Mouse (Mus musculus): ENCODE data around the gene Rab11fip5.

Rab11fip5 gene

DNA sequence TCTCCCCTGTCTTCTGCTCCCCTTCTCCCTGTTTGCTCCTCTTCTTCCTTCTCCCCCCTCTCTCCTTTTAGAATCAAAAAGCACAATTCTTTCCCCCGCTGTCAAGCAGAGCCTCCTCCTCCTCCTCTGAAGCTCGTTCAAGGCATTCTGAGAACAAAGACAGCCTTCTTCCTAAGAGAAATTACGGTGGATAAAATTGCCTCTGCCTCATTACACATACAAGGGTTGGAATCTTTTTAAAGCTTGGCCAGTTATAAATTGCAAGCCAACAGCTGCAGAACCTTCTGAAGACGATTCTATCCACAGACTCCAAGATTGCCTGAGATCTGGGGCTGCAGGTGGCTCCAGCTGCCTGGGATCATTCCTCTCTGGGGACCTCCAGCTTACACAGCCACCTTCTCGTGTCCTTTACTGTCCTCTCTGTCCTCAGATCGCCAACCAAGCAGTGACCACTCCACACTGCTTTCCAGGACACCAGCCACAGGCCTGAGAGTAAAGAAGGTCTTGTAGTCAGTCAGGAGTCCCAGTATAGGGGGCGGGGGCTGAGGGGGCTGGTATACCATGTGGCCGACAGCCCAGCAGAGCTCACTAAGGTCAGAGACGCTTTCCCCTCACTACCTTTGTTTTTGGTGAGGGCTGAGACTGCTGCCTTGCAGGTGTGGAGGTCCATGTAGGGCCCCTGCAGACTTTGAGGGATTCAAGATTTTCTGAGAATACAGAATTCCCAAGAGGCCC, 60.2 kb downstream of the Rab11fip5 start:
- no peak for DNase-seq (ENCODE audit: low read depth, low spot score)

GRCm38 (mm10) chr6:85307894-85308293, 66.5 kb downstream of the Rab11fip5 start:
- no peak for DNase-seq (ENCODE audit: low read depth, low spot score)

- DNase-seq (ENCODE audit: low read depth, low spot score): no peak
These were observed 68.1 kb downstream of the Rab11fip5 start for GRCm38 (mm10) chr6:85306375-85306774.

GRCm38 (mm10) chr6:85305826-85306225, 68.6 kb downstream of the Rab11fip5 start:
- no peak for DNase-seq (ENCODE audit: low read depth, low spot score)

- no peak for DNase-seq (ENCODE audit: low read depth, low spot score)
These were observed 69.5 kb downstream of the Rab11fip5 start for GRCm38 (mm10) chr6:85304966-85305365.

GRCm38 (mm10) chr6:85302326-85303055, 71.9 kb downstream of the Rab11fip5 start:
- DNase-seq (ENCODE audit: low read depth, low spot score): peak; percentile 16

- no peak for DNase-seq (ENCODE audit: low read depth, low spot score)
These were observed 78.9 kb downstream of the Rab11fip5 start for GRCm38 (mm10) chr6:85295384-85296167.

DNA sequence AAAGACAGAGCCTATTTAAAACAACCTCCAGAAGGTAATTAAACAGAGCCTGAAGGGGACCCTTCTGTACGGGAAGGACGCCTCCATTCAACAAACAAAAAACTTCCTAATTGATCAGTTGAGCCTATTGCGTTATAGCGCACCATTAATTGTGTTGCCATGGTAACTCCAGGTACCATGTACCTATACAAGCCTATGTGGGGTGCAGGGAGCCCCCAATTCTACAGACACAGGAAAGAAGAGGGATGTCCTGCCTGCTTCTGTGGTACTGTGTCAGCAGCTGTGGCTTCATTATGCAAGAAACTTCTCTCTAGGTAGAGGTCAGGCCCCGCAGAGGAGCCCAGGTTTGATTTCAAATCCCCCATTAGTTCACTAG, 80.4 kb downstream of the Rab11fip5 start:
- no peak for DNase-seq (ENCODE audit: low read depth, low spot score)

- no peak for DNase-seq (ENCODE audit: low read depth, low spot score)
These were observed 81.0 kb downstream of the Rab11fip5 start for GRCm38 (mm10) chr6:85293255-85294003.

DNA sequence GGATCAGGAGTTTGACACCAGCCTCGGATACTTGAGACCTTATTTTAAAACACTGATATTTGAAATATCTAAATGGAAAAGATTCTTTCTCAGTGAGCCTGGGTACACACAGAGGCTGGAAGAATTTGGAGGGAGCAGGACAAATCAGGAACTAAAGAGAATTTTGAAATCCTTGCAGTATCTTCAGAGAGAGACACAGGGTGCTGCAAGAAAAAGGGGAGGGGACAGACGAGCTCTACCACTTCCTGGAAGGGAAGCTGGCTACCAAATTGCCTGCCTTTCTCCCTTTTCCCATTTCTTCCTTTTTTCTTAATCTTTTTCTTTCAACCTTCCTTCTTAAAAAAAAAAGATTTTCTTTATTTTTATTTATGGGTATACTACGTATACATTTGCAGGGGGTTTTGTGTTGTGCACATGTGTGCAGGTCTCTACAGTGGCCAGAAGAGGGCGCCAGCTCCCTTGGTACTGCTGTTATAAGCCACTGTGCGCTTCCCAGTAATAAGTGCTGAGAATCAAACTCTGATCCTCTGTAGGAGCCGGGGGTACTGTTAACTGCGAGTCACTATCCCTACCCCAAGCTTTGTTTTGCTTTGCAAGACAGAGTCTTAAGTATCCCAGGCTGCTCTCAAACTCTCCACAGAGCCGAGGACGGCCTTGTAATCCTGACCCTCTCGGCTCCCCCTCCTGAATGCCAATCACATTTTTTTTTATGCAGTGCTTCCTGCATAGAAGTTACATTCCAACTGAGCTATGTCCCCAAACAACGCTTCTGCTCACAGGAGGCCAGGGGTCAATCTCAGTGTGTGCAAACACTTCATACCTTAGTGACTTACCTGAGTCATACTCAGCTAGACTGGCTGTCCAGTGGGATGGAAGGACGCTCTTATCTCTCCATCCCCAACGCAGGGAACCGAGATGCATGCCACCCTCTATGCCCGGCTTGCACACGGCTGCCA, 83.3 kb downstream of the Rab11fip5 start:
- DNase-seq (ENCODE audit: low read depth, low spot score): no peak

DNA sequence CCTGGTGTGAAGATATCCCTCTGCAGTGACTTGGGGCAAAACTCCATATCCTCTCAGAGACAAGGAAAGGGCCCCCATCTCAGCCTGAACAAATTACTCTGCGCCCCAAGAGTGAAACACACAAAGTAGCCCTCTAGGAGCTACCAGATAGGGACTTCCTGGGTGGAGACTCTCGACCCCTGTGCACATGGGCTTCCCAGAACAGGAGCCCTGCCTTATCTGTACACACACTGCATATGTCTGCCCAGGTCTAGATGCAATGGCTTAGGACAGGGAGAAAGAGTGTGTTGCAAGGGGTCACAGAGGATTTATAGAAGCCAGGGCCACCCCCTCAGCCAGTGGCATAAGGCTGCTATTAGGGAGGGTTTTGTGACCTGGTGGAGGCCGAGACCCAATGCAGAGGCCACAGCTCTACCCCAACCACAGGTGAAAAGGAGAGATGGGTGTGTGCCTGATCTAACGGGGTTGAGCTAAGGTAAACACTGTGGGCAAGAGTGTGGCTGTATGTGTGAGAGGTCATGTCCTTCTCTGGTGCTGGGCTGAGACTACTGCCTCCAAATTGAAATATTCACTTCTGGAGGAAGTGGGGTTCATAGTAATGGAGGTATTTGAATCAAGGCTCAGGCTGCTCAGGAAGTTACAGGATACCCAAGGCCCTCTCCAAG, 86.1 kb downstream of the Rab11fip5 start:
- DNase-seq (ENCODE audit: low read depth, low spot score): no peak

GRCm38 (mm10) chr6:85286283-85287047, 88.0 kb downstream of the Rab11fip5 start:
- DNase-seq (ENCODE audit: low read depth, low spot score): no peak

Data from retina, adult 2 months (tissue).